Mouse (Mus musculus) C2C12 (cell line): ENCODE results near the gene Cyp2c23. TPM values are rescaled to one million over a fixed set of nuclear protein-coding genes. Genes with fewer than 3 reads are reported as not detected.

Experiments used
- H3K27me3 ChIP-seq: one replicate; pipeline ENCODE4 v1.6.1; 2011; ENCODE audit not compliant: control insufficient read depth, insufficient read depth, insufficient read length
- H3K36me3 ChIP-seq: one replicate; pipeline ENCODE4 v1.6.1; 2011; ENCODE audit not compliant: control insufficient read depth, insufficient read depth
- H3K4me3 ChIP-seq: one replicate; pipeline ENCODE4 v1.5.1; 2011; ENCODE audit warnings: mild to moderate bottlenecking, control low read depth; ENCODE audit not compliant: poor library complexity, insufficient read depth, severe bottlenecking
- H3K79me2 ChIP-seq: one replicate; pipeline ENCODE4 v1.6.1; 2011; ENCODE audit not compliant: control insufficient read depth, insufficient read depth
- H3K79me3 ChIP-seq: one replicate; pipeline ENCODE4 v1.6.1; 2011; ENCODE audit warnings: low read depth, control low read depth
- H3ac ChIP-seq: one replicate; pipeline ENCODE3; 2011; ENCODE audit warnings: low read depth; ENCODE audit not compliant: control insufficient read depth, insufficient read length
- CEBPB ChIP-seq: IDR thresholded peaks from one replicate; pipeline ENCODE4 v1.6.1; 2011; ENCODE audit warnings: low read depth, mild to moderate bottlenecking, control low read depth, moderate library complexity
- CTCF ChIP-seq: IDR thresholded peaks from one replicate; pipeline ENCODE4 v1.5.1; 2011; ENCODE audit not compliant: control insufficient read depth, insufficient read depth, insufficient read length
- FOSL1 ChIP-seq: IDR thresholded peaks from one replicate; pipeline ENCODE4 v1.8.0; 2011; ENCODE audit warnings: mild to moderate bottlenecking, low read length; ENCODE audit not compliant: poor library complexity, insufficient read depth, severe bottlenecking
- MAX ChIP-seq: IDR thresholded peaks from one replicate; pipeline ENCODE4 v1.6.1; 2011; ENCODE audit warnings: mild to moderate bottlenecking, control low read depth
- MYOD1 ChIP-seq: IDR thresholded peaks from one replicate; pipeline ENCODE4 v1.6.1; 2011; ENCODE audit warnings: low read depth; ENCODE audit not compliant: control insufficient read depth, insufficient read length
- MYOG ChIP-seq: IDR thresholded peaks from one replicate; pipeline ENCODE4 v1.6.1; 2011; ENCODE audit not compliant: control insufficient read depth, insufficient read length; ENCODE audit errors: extremely low read depth
- USF1 ChIP-seq: IDR thresholded peaks from one replicate; pipeline ENCODE4 v1.6.1; 2011; ENCODE audit warnings: low read depth, mild to moderate bottlenecking, control low read depth, moderate library complexity
- polyA plus RNA-seq: library from polyadenylated mRNA; unstranded; fragments of >200 nt; fragmentation: generic; extraction: Trizol; gene quantifications from one replicate; pipeline ENCODE4 v1.2.1, GENCODE M21; 2012; ENCODE audit warnings: missing spikeins

Cyp2c23 gene
- polyA plus RNA-seq, 1 experiment: not detected

DNA sequence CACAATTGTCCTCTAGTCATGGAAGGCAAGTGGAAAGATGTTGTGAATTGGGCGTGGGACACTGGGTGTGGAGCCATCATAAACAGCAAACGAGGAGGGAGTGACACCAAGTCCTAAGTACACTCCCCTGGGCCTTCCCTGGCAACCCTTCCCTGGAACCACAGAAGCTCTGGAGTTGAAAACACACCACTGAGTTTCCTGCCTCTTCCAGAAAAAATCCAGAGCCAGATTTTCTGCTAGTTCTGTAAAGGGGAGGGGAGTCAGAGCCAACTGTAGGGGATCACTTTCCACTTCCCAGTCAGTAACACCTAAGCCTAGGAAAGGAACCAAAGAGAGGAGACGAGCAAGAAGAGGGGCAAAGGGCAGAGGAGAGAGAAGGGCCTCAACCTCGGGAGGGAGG, 71.6 kb downstream of the Cyp2c23 start:
- Histone ChIP-seq H3ac (no peak overlapping the region), H3K27me3 (peaks cover 3% of the 10 kb centered on the region), H3K79me2 (no peaks in the 10 kb centered on the region), H3K36me3 (no peaks in the 10 kb centered on the region), H3K4me3 (no peak overlapping the region), H3K79me3 (no peaks in the 10 kb centered on the region)
- TF ChIP-seq USF1 (no peak), MAX (no peak), FOSL1 (no peak), MYOG (no peak), CEBPB (no peak), CTCF (no peak), MYOD1 (no peak)

GRCm38 (mm10) chr19:43955266-43955665, 73.7 kb downstream of the Cyp2c23 start:
- Histone ChIP-seq H3K79me3 (no peaks in the 10 kb centered on the region), H3K4me3 (no peak overlapping the region), H3K36me3 (no peaks in the 10 kb centered on the region), H3K27me3 (peaks cover 3% of the 10 kb centered on the region), H3ac (no peak overlapping the region), H3K79me2 (no peaks in the 10 kb centered on the region)
- TF ChIP-seq MAX (no peak), CEBPB (no peak), CTCF (no peak), FOSL1 (no peak), USF1 (no peak), MYOD1 (no peak), MYOG (no peak)

Other genes starting within 250 kb of the Cyp2c23 start
- not detected for gene Abcc2, start 247.0 kb downstream of the Cyp2c23 start, polyA plus RNA-seq
- 8.5 TPM for gene Dnmbp, start 89.0 kb downstream of the Cyp2c23 start, polyA plus RNA-seq
- gene Cpn1, start 42.7 kb downstream of the Cyp2c23 start, polyA plus RNA-seq: 0.09 TPM
- gene Erlin1, start 40.6 kb upstream of the Cyp2c23 start, polyA plus RNA-seq: 14.8 TPM
- 9.7 TPM for gene Chuk, start 78.3 kb upstream of the Cyp2c23 start, polyA plus RNA-seq
- gene Cwf19l1, start 106.7 kb upstream of the Cyp2c23 start, polyA plus RNA-seq: 16.5 TPM
- 70.4 TPM for gene Bloc1s2, start 117.2 kb upstream of the Cyp2c23 start, polyA plus RNA-seq
- not detected for gene Pkd2l1, start 163.2 kb upstream of the Cyp2c23 start, polyA plus RNA-seq
- 0.06 TPM for gene Scd3, start 174.1 kb upstream of the Cyp2c23 start, polyA plus RNA-seq